Mouse (Mus musculus) midbrain, postnatal 0 days (tissue): ENCODE measurements around the gene Gm20671. TPM values are rescaled to one million over a fixed set of nuclear protein-coding genes. Genes with fewer than 3 reads are reported as not detected.
"Not testable (repeated sequence)": the region's sequence is repeated elsewhere in the genome, so short reads cannot be mapped to it uniquely, and the experiment has no call there.

Source experiments
- ATAC-seq: fragments of 200-750 bp; cut with Nextera tagmentation; 2 replicates; pipeline ENCODE4 v1.8.0; 2017; ENCODE audit warnings: moderate number of reproducible peaks, mild to moderate bottlenecking, moderate TSS enrichment, moderate library complexity; ENCODE audit not compliant: low FRiP score
- DNase-seq: peaks from one replicate; pipeline ENCODE4 v3.0.0-alpha.2; 2015; ENCODE audit warnings: low spot score
- H3K27ac ChIP-seq: fragments of 300-500 bp; sonication (generic); 2 replicates; pipeline ENCODE4 v1.5.1; 2014; ENCODE audit warnings: low read depth, mild to moderate bottlenecking, low read length, mixed read lengths
- H3K27me3 ChIP-seq: fragments of 300-500 bp; sonication (generic); 2 replicates; pipeline ENCODE4 v1.6.1; 2014; ENCODE audit warnings: low read length, control low read depth, mixed read lengths; ENCODE audit not compliant: insufficient read depth
- H3K36me3 ChIP-seq: fragments of 300-500 bp; sonication (generic); 2 replicates; pipeline ENCODE4 v1.6.1; 2014; ENCODE audit warnings: low read length, control low read depth, mixed read lengths; ENCODE audit not compliant: insufficient read depth
- H3K4me1 ChIP-seq: fragments of 300-500 bp; sonication (generic); 2 replicates; pipeline ENCODE4 v1.6.1; 2014; ENCODE audit warnings: mild to moderate bottlenecking, control low read depth, antibody characterized with exemption, low read length, mixed read lengths; ENCODE audit not compliant: insufficient read depth
- H3K4me2 ChIP-seq: fragments of 300-500 bp; sonication (generic); 2 replicates; pipeline ENCODE4 v1.6.1; 2014; ENCODE audit warnings: low read depth, mild to moderate bottlenecking, low read length, mixed read lengths; ENCODE audit not compliant: poor library complexity, severe bottlenecking
- H3K4me3 ChIP-seq: fragments of 300-500 bp; sonication (generic); 2 replicates; pipeline ENCODE4 v1.5.1; 2014; ENCODE audit warnings: low read depth, mild to moderate bottlenecking, low read length, moderate library complexity
- H3K9ac ChIP-seq: fragments of 300-500 bp; sonication (generic); replicated peaks from 2 replicates; pipeline ENCODE4 v1.6.1; 2014; ENCODE audit warnings: mild to moderate bottlenecking, low read length, moderate library complexity, mixed read lengths; ENCODE audit not compliant: poor library complexity, severe bottlenecking
- H3K9me3 ChIP-seq: fragments of 300-500 bp; sonication (generic); 2 replicates; pipeline ENCODE4 v1.6.1; 2016; ENCODE audit warnings: low read length, control low read depth
- CTCF ChIP-seq: IDR thresholded peaks from 2 replicates; pipeline ENCODE4 v1.5.1; 2016; ENCODE audit warnings: antibody characterized with exemption, mild to moderate bottlenecking
- WGBS: fragments of 180-500 bp; shearing (Covaris S2); extraction: QIAGEN DNeasy Blood & Tissue Kit; methylation state at CpG from one replicate; pipeline ENCODE4 v1.1.7; 2014; 5-methylcytosine and 5-hydroxymethylcytosine counted together
- polyA plus RNA-seq: library from polyadenylated mRNA; unstranded; fragments of >200 nt; fragmentation: Nextera tagmentation; extraction: Ambion mirVana; gene quantifications from 2 replicates; pipeline ENCODE4 v1.2.1, GENCODE M21; 2015
- total RNA-seq: library from RNA; depleted of rRNA; stranded (reverse); fragments of >200 nt; gene quantifications from 2 replicates; pipeline ENCODE4 v1.2.3, GENCODE M21; 2014

The Gm20671 gene
- total and polyA plus RNA-seq, 2 experiments from 2014 or later: 7.0 TPM; not detected in 1

DNA sequence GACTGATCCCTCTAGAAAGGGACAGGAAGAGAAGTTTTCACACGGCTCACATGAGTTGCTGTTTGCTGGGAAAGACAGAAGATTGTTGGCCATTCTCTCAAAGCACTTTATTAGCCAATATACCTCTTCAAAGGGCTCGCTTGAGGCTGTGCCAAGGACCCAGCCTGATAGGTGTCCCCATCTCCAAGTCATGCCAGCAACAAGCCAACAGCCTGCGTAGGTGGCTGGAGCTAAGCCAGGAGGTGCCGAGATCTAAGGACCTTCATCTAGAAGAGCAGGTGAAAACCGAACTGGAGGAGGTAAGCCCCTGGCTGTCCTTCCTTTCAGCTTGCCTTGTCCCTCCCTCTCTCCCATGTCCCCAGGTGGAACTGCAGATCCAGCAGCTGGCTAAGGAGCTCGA lies 91.1 kb downstream of the Gm20671 start:
- Histone ChIP-seq H3K36me3 (peaks cover 14% of the 10 kb centered on the region; the same call in 1 of the 2 replicates), H3K4me1 (no peaks in the 10 kb centered on the region), H3K27me3 (no peaks in the 10 kb centered on the region), H3K9ac (no peak overlapping the region), H3K9me3 (no peaks in the 10 kb centered on the region), H3K4me3 (no peak overlapping the region), H3K27ac (no peak overlapping the region), H3K4me2 (no peak overlapping the region)
- DNase-seq (no peak), ATAC-seq (no peak)
- WGBS: 93% methylated on average over 6 of the region's 6 CpGs
- no peak for TF ChIP-seq CTCF

DNA sequence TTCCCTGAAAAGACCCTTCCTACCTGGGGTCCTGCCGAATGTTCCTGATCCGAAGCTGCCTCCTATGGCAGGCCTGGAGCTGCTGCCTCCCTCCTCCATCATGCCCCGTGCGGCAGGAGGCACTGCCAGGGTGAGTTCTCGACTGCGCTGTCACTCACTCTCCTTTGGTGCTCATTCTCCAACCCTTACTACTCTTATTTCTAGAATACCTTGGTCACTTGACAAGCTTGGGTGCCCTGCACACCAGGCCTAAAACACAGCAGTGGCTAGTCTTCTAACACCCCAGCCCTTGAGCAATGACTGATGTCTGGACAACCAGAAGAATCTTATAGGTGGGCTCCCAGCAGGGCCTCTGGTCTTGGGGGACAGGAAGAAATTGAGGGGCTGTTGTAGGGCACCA lies 93.0 kb downstream of the Gm20671 start:
- 93% methylated on average over 6 of the region's 6 CpGs for WGBS
- not testable (repeated sequence) for H3K9ac ChIP-seq, H3K4me3 ChIP-seq, H3K4me1 ChIP-seq, H3K4me2 ChIP-seq, H3K9me3 ChIP-seq, DNase-seq, H3K27me3 ChIP-seq, H3K27ac ChIP-seq, ATAC-seq
- H3K36me3 ChIP-seq: peaks cover 14% of the 10 kb centered on the region; the same call in 1 of the 2 replicates

- DNase-seq (no peak), ATAC-seq (no peak)
- Histone ChIP-seq H3K36me3 (peaks cover 2% of the 10 kb centered on the region; the same call in 1 of the 2 replicates), H3K27me3 (no peaks in the 10 kb centered on the region), H3K9me3 (no peaks in the 10 kb centered on the region), H3K4me2 (no peak overlapping the region), H3K4me3 (no peak overlapping the region), H3K9ac (no peak overlapping the region), H3K4me1 (no peaks in the 10 kb centered on the region), H3K27ac (no peak overlapping the region)
- TF ChIP-seq CTCF: no peak
- WGBS: 89% methylated on average over 8 of the region's 8 CpGs
Observed at GRCm38 (mm10) chr5:32728851-32729250, 98.1 kb downstream of the Gm20671 start.

- Histone ChIP-seq H3K27ac (no peak overlapping the region), H3K9me3 (no peaks in the 10 kb centered on the region), H3K4me1 (no peaks in the 10 kb centered on the region), H3K27me3 (no peaks in the 10 kb centered on the region), H3K4me2 (no peak overlapping the region), H3K9ac (no peak overlapping the region), H3K36me3 (no peaks in the 10 kb centered on the region; the same call in 1 of the 2 replicates), H3K4me3 (no peak overlapping the region)
- TF ChIP-seq CTCF: no peak
- ATAC-seq (no peak), DNase-seq (no peak)
- WGBS: 92% methylated on average over 7 of the region's 7 CpGs
Observed at GRCm38 (mm10) chr5:32728300-32728699, 98.6 kb downstream of the Gm20671 start.

- H3K4me1 ChIP-seq, H3K27ac ChIP-seq, H3K4me2 ChIP-seq, H3K4me3 ChIP-seq, DNase-seq, H3K9me3 ChIP-seq, H3K9ac ChIP-seq, H3K36me3 ChIP-seq, ATAC-seq, H3K27me3 ChIP-seq: not testable (repeated sequence)
- WGBS: 82% methylated on average over 3 of the region's 3 CpGs
Observed at GRCm38 (mm10) chr5:32725397-32725796, 101.5 kb downstream of the Gm20671 start.

GRCm38 (mm10) chr5:32723981-32724380 lies 102.9 kb downstream of the Gm20671 start:
- 87% methylated on average over 7 of the region's 7 CpGs for WGBS
- Histone ChIP-seq H3K9me3 (no peaks in the 10 kb centered on the region), H3K9ac (no peak overlapping the region), H3K4me3 (no peak overlapping the region), H3K36me3 (no peaks in the 10 kb centered on the region), H3K4me2 (no peak overlapping the region), H3K27ac (no peak overlapping the region), H3K4me1 (no peaks in the 10 kb centered on the region), H3K27me3 (no peaks in the 10 kb centered on the region)
- TF ChIP-seq CTCF: no peak
- DNase-seq: no peak
- no peak for ATAC-seq

GRCm38 (mm10) chr5:32722711-32723110 lies 104.2 kb downstream of the Gm20671 start:
- not testable (repeated sequence) for ATAC-seq, H3K27me3 ChIP-seq, H3K36me3 ChIP-seq, H3K4me2 ChIP-seq, H3K27ac ChIP-seq, DNase-seq, H3K9me3 ChIP-seq, H3K4me3 ChIP-seq, H3K9ac ChIP-seq, H3K4me1 ChIP-seq
- 85% methylated on average over 8 of the region's 8 CpGs for WGBS
